Mouse (Mus musculus): ENCODE measurements around the gene Ildr2.

DNA sequence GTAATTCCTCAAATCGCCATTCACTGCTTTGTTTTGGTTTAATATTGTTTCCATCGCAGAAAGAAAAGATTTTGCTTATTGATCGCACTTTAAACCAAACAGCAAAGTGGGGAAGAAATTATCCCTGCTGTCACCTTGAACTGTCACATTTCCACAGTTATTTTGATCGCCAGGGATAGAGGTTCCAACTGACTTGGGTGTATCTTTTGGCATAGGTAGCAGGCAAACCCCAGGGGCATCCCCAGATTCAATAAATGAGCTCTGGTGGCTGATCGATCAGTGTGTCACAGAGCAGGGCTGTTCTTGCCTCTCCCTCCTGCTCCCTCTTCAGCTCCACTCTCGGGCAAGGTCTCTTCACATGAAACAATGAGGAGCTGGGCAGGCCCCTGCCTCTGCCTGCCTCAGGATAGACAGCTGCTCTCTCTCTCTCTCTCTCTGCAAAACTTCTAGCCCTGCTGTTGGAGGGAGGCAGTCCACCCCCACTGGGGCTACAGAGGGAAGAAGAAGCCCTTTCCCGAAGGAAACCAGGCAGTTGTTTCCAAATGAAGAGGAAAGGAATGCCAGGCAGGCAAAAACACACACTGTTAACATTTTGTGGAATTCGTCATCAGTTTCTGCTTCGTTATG is 25.8 kb downstream of the Ildr2 start:
- TF ChIP-seq EP300 (IDR thresholded peaks at IDR 0.05; ENCODE audit: low read depth) (no peak), CTCF (IDR thresholded peaks at IDR 0.05; ENCODE audit: low read depth) (no peak)
